Mouse (Mus musculus) CH12.LX (cell line): ENCODE measurements around the gene Gm9049. TPM values are rescaled to one million over a fixed set of nuclear protein-coding genes. Genes with fewer than 3 reads are reported as not detected.
"Not testable (repeated sequence)": the region's sequence is repeated elsewhere in the genome, so short reads cannot be mapped to it uniquely, and the experiment has no call there.

Experiments
- DNase-seq: peaks from one replicate; pipeline ENCODE4 v3.0.0-alpha.2; 2013; ENCODE audit errors: extremely low read depth
- H3K27ac ChIP-seq: 2 replicates; pipeline ENCODE4 v1.5.1; 2012; ENCODE audit warnings: low read depth, mild to moderate bottlenecking, control low read depth, moderate library complexity; ENCODE audit not compliant: insufficient read depth
- H3K27me3 ChIP-seq: replicated peaks from 2 replicates; pipeline ENCODE3; 2012; ENCODE audit warnings: inconsistent platforms
- H3K36me3 ChIP-seq, 2 experiments: replicated peaks in 1 of 2; 2 replicates each; pipeline versions ENCODE3 to v1.6.1; 2012; ENCODE audit warnings: inconsistent platforms in 1 of 2, low read length in 1 of 2, mild to moderate bottlenecking in 1 of 2, mixed read lengths in 1 of 2, moderate library complexity in 1 of 2; ENCODE audit not compliant: control insufficient read depth in 1 of 2, insufficient read depth in 1 of 2
- H3K4me1 ChIP-seq, 2 experiments: 2 replicates each; pipeline ENCODE4 v1.6.1; 2012; ENCODE audit warnings: inconsistent platforms in 1 of 2, moderate library complexity in 1 of 2; ENCODE audit not compliant: insufficient read depth in 2 of 2, control insufficient read depth in 1 of 2
- H3K4me2 ChIP-seq: 2 replicates; pipeline ENCODE4 v1.6.1; 2012; ENCODE audit warnings: low read depth, mild to moderate bottlenecking, control low read depth; ENCODE audit not compliant: poor library complexity, insufficient read depth, severe bottlenecking
- H3K4me3 ChIP-seq, 3 experiments: fragments of 150-350 bp in 1 of 3; sonication (generic) in 1 of 3; replicated peaks in 1 of 3; 2 replicates each; pipeline versions ENCODE3 to v1.5.1; 2011 to 2012; ENCODE audit warnings: low read depth in 2 of 3, low read length in 2 of 3, mild to moderate bottlenecking in 2 of 3, moderate library complexity in 2 of 3, control low read depth in 1 of 3, improper control_type of control experiment in 1 of 3, inconsistent platforms in 1 of 3, mixed read lengths in 1 of 3; ENCODE audit not compliant: poor library complexity in 1 of 3
- H3K79me2 ChIP-seq: replicated peaks from 2 replicates; pipeline ENCODE4 v1.6.1; 2012; ENCODE audit warnings: mild to moderate bottlenecking, moderate library complexity; ENCODE audit not compliant: control insufficient read depth, poor library complexity, insufficient read depth, severe bottlenecking; ENCODE audit errors: extremely low read depth
- H3K9ac ChIP-seq: 2 replicates; pipeline ENCODE4 v1.6.1; 2012; ENCODE audit warnings: low read depth, mild to moderate bottlenecking, control low read depth, moderate library complexity; ENCODE audit not compliant: insufficient read depth
- H3K9me3 ChIP-seq: replicated peaks from 2 replicates; pipeline ENCODE3; 2012; ENCODE audit warnings: low read length, inconsistent platforms, mixed read lengths
- BHLHE40 ChIP-seq: IDR thresholded peaks from 2 replicates; pipeline ENCODE4 v1.6.1; 2011; ENCODE audit warnings: mild to moderate bottlenecking, low read depth, low read length, improper control_type of control experiment
- CTCF ChIP-seq, 2 experiments: IDR thresholded peaks in 1 of 2; conservative IDR thresholded peaks in 1 of 2; 2 replicates each; pipeline ENCODE4 v1.5.1; 2011 to 2012; ENCODE audit warnings: low read depth in 2 of 2, low read length in 2 of 2, improper control_type of control experiment in 1 of 2, inconsistent platforms in 1 of 2, mild to moderate bottlenecking in 1 of 2, moderate library complexity in 1 of 2
- ELF1 ChIP-seq: IDR thresholded peaks from 2 replicates; pipeline ENCODE4 v1.6.1; 2014; ENCODE audit warnings: low read depth, mild to moderate bottlenecking, inconsistent platforms, low read length, improper control_type of control experiment
- ETS1 ChIP-seq: conservative IDR thresholded peaks from 2 replicates; pipeline ENCODE4 v1.6.1; 2012; ENCODE audit warnings: low read depth, mild to moderate bottlenecking, inconsistent platforms, low read length, improper control_type of control experiment, moderate library complexity
- GABPA ChIP-seq: IDR thresholded peaks from 2 replicates; pipeline ENCODE4 v1.6.1; 2012; ENCODE audit warnings: low read depth, low read length, improper control_type of control experiment, inconsistent platforms; ENCODE audit not compliant: insufficient replicate concordance
- JUN ChIP-seq: IDR thresholded peaks from 2 replicates; pipeline ENCODE4 v1.6.1; 2011; ENCODE audit warnings: low read depth, mild to moderate bottlenecking, low read length, improper control_type of control experiment, moderate library complexity; ENCODE audit not compliant: insufficient read depth
- JUND ChIP-seq: conservative IDR thresholded peaks from 2 replicates; pipeline ENCODE4 v1.6.1; 2011; ENCODE audit warnings: low read depth, low read length, improper control_type of control experiment
- MAFK ChIP-seq: IDR thresholded peaks from 2 replicates; pipeline ENCODE4 v1.6.1; 2011; ENCODE audit warnings: low read length, improper control_type of control experiment; ENCODE audit not compliant: insufficient replicate concordance
- MAX ChIP-seq: IDR thresholded peaks from 2 replicates; pipeline ENCODE4 v1.6.1; 2011; ENCODE audit warnings: low read length, improper control_type of control experiment
- NRF1 ChIP-seq: IDR thresholded peaks from 2 replicates; pipeline ENCODE4 v1.6.1; 2014; ENCODE audit warnings: low read depth, mild to moderate bottlenecking, inconsistent platforms, low read length, improper control_type of control experiment, moderate library complexity
- PAX5 ChIP-seq: IDR thresholded peaks from 2 replicates; pipeline ENCODE4 v1.6.1; 2012; ENCODE audit warnings: low read length, inconsistent platforms, mixed read lengths
- POLR2A ChIP-seq: IDR thresholded peaks from 2 replicates; pipeline ENCODE4 v1.6.1; 2011; ENCODE audit warnings: low read depth, mild to moderate bottlenecking, improper control_type of control experiment, low read length
- RAD21 ChIP-seq: IDR thresholded peaks from 2 replicates; pipeline ENCODE4 v1.6.1; 2011; ENCODE audit warnings: low read depth, mild to moderate bottlenecking, low read length, improper control_type of control experiment, moderate library complexity
- SMC3 ChIP-seq: IDR thresholded peaks from 2 replicates; pipeline ENCODE4 v1.6.1; 2011; ENCODE audit warnings: low read depth, low read length, improper control_type of control experiment
- TCF12 ChIP-seq: IDR thresholded peaks from 2 replicates; pipeline ENCODE4 v1.6.1; 2014; ENCODE audit warnings: low read depth, mild to moderate bottlenecking, inconsistent platforms, low read length, improper control_type of control experiment
- USF2 ChIP-seq: conservative IDR thresholded peaks from 2 replicates; pipeline ENCODE4 v1.6.1; 2011; ENCODE audit warnings: low read depth, low read length, improper control_type of control experiment
- ZKSCAN1 ChIP-seq: IDR thresholded peaks from 2 replicates; pipeline ENCODE4 v1.6.1; 2012; ENCODE audit warnings: low read depth, inconsistent platforms, low read length, improper control_type of control experiment, borderline replicate concordance
- ZMIZ1 ChIP-seq: IDR thresholded peaks from 2 replicates; pipeline ENCODE4 v1.6.1; 2012; ENCODE audit warnings: low read depth, mild to moderate bottlenecking, inconsistent platforms, low read length, improper control_type of control experiment
- ZNF384 ChIP-seq: IDR thresholded peaks from 2 replicates; pipeline ENCODE4 v1.6.1; 2012; ENCODE audit warnings: low read depth, low read length, improper control_type of control experiment, inconsistent platforms
- dilution Hi-C: fragments of 300-500 bp; cut with MboI; formaldehyde crosslinking; loops from 2 replicates; pipeline ENCODE4 v1.14.3; 2020; ENCODE audit warnings: low sequenced_read_pairs; ENCODE audit not compliant: extremely low pct_unique_long_range_greater_than_20kb, extremely low pct_ligation_motif_present
- in situ Hi-C: fragments of 300-500 bp; cut with MboI; formaldehyde crosslinking; loops from 3 replicates; pipeline ENCODE4 v1.14.3; 2019; ENCODE audit warnings: low sequenced_read_pairs, low pct_ligation_motif_present, low pct_unique_long_range_greater_than_20kb, mixed read lengths
- polyA plus RNA-seq: library from polyadenylated mRNA; unstranded; fragments of >175 nt; gene quantifications from 2 replicates; pipeline ENCODE4 v1.2.1, GENCODE M21; 2012; ENCODE audit warnings: low read depth; ENCODE audit not compliant: insufficient read length
- total RNA-seq, 2 experiments: library from RNA; depleted of rRNA; stranded (reverse); fragments of 300-350 nt in 1 of 2; fragments of >200 nt in 1 of 2; gene quantifications; 2 replicates each; pipeline ENCODE4 v1.2.3; 2012 to 2014

Gm9049 gene
- total and polyA plus RNA-seq, 3 experiments: 0.08 to 0.34 TPM; not detected in 1

DNA sequence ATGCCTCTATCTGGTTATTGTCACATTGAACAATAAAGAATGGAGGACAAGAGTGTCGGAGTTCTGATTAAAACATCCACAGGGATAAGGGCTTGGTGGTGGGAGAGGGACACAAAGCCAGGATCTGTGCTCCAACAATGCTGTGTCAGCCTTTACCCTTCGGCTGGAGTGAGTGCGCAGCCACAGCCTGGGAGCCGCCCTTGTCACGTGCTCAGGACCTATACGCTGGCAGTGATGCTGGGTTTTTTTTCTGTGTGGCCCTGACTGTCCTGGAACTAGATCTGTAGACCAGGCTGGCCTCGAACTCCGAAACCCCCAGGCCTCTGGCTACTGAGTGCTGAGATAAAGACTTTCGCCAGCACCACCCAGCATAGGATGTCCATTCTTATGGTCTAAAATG is 15.6 kb upstream of the Gm9049 start:
- H3K79me2 ChIP-seq: no peaks in the 10 kb centered on the region
- TF ChIP-seq CTCF (conservative IDR thresholded peaks at IDR 0.05 in 1 of 2, IDR thresholded peaks at IDR 0.05 in 1 of 2; ENCODE audit: low read depth in 2 of 2, low read length in 2 of 2) (no peak), ZMIZ1 (no peak), JUN (no peak), ETS1 (no peak), USF2 (no peak), GABPA (no peak), MAX (no peak), NRF1 (no peak), BHLHE40 (no peak), PAX5 (no peak), RAD21 (no peak), ELF1 (no peak), JUND (no peak), MAFK (no peak), ZKSCAN1 (no peak), ZNF384 (no peak), TCF12 (no peak), POLR2A (no peak), SMC3 (no peak)
- TF ChIP-seq, all 38 proteins: peak for 0
- in situ Hi-C loops (loop anchor here (25.0 kb wide), 1 partner anchor 207 kb away; no protein-coding TSS in a partner anchor), dilution Hi-C loops (no loop called here)
- Histone ChIP-seq H3K9ac (no peak overlapping the region), H3K4me3 (no peak overlapping the region), H3K4me2 (no peak overlapping the region), H3K36me3 (no peaks in the 10 kb centered on the region), H3K9me3 (peaks cover 4% of the 10 kb centered on the region), H3K27ac (no peak overlapping the region), H3K4me1 (no peaks in the 10 kb centered on the region), H3K27me3 (no peaks in the 10 kb centered on the region)
- no peak for DNase-seq

DNA sequence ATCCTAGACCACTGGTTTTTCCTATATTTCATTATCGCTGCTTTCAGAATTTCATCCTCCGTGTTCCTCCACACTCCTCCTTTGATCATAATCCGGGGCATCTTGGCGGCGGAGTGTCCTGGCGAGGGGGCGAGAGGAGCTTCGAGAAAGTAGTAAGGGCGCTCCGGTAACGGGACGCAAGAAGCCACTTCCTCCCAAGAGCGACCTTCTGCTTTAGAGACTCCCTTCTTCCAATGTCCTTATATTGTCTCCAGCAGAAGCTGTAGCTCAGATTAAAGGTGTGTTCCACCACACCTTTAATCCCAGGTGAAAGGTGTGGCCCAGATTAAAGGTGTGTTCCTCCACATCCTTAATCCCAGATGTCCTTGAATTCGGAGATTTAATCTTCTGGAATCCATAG is 5.3 kb downstream of the Gm9049 start, which contains the start of gene Gm9048:
Gene Gm9048 (minus strand): TSS at position 101 of the 400 bp plus-strand sequence.
- H3K79me2 ChIP-seq, H3K9ac ChIP-seq, H3K4me3 ChIP-seq, H3K4me1 ChIP-seq, dilution Hi-C loops, H3K4me2 ChIP-seq, H3K27ac ChIP-seq, H3K36me3 ChIP-seq, H3K27me3 ChIP-seq, DNase-seq, in situ Hi-C loops, H3K9me3 ChIP-seq: not testable (repeated sequence)

DNA sequence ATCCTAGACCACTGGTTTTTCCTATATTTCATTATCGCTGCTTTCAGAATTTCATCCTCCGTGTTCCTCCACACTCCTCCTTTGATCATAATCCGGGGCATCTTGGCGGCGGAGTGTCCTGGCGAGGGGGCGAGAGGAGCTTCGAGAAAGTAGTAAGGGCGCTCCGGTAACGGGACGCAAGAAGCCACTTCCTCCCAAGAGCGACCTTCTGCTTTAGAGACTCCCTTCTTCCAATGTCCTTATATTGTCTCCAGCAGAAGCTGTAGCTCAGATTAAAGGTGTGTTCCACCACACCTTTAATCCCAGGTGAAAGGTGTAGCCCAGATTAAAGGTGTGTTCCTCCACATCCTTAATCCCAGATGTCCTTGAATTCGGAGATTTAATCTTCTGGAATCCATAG is 10.8 kb downstream of the Gm9049 start, which contains the start of gene Gm9046:
Gene Gm9046 (minus strand): TSS at position 101 of the 400 bp plus-strand sequence.
- dilution Hi-C loops, H3K36me3 ChIP-seq, H3K27me3 ChIP-seq, H3K27ac ChIP-seq, H3K4me2 ChIP-seq, H3K79me2 ChIP-seq, H3K4me1 ChIP-seq, DNase-seq, H3K9me3 ChIP-seq, in situ Hi-C loops, H3K9ac ChIP-seq, H3K4me3 ChIP-seq: not testable (repeated sequence)

DNA sequence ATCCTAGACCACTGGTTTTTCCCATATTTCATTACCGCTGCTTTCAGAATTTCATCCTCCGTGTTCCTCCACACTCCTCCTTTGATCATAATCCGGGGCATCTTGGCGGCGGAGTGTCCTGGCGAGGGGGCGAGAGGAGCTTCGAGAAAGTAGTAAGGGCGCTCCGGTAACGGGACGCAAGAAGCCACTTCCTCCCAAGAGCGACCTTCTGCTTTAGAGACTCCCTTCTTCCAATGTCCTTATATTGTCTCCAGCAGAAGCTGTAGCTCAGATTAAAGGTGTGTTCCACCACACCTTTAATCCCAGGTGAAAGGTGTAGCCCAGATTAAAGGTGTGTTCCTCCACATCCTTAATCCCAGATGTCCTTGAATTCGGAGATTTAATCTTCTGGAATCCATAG is 16.2 kb downstream of the Gm9049 start, which contains the start of gene Gm9045:
Gene Gm9045 (minus strand): TSS at position 101 of the 400 bp plus-strand sequence.
- in situ Hi-C loops: not testable (repeated sequence)

More for the DNA sequence above, 16.2 kb downstream of the Gm9049 start, which contains the start of gene Gm9045:
- H3K4me1 ChIP-seq, H3K4me3 ChIP-seq, H3K79me2 ChIP-seq, H3K27me3 ChIP-seq, H3K27ac ChIP-seq, dilution Hi-C loops, H3K9me3 ChIP-seq, DNase-seq, H3K36me3 ChIP-seq, H3K4me2 ChIP-seq, H3K9ac ChIP-seq: not testable (repeated sequence)
